Mouse (Mus musculus): ENCODE results near the gene Hmox2.

DNA sequence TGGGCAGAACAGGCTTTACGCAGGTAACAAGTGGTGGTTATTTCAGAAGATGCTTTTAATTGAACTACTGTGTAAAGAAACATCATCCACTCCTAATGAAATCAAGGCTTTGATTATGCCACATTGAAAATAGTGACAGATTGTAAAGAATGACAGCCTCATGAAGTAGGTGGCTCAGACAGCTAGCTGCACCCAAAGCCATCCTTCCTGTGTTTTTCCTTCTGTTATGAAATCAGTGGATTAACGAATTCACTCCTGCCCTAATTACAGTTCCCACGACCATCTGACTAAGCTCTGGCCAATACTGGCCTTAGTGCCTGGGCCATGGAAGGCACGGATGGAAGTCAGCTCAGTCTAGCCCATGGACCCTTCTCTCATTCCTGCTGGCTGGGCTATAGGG, 52.8 kb downstream of the Hmox2 start:
- TF ChIP-seq POLR2A (IDR thresholded peaks at IDR 0.05; ENCODE audit: borderline replicate concordance, extremely low read depth, low read depth, low read length) (no peak), CTCF (IDR thresholded peaks at IDR 0.05; ENCODE audit: insufficient read depth, low read length) (no peak)

Data from lung, adult 2 months (tissue).